Mouse (Mus musculus): ENCODE data around the gene Timd2. TPM values are rescaled to one million over a fixed set of nuclear protein-coding genes. Genes with fewer than 3 reads are reported as not detected.
"Not testable (repeated sequence)": the region's sequence is repeated elsewhere in the genome, so short reads cannot be mapped to it uniquely, and the experiment has no call there.

The Timd2 gene
- polyA plus RNA-seq, 1 experiment from 2014 or later, result 0.11 TPM

DNA sequence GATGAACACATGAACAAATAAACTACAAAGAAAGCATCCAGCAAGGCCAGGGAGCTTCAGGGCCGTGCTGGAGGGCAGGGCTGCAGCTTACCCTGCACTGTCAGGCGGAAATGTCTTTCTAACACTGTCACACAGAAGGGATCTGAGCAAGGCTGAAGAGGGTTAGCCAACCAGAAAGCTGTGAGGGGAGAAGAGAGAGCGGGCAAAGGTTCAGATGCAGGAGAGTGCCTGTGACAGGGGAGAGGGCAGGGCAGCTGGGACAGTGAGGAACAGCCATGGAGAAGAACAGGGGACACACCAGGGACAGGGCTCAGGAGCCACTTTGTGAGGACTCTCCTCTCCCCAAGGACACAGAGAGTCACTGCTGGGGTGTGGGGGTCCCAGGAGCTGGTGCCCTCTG lies 57.2 kb downstream of the Timd2 start:
- not testable (repeated sequence) for H3K27me3 ChIP-seq; H3K9me3 ChIP-seq; H3K36me3 ChIP-seq; H3K4me1 ChIP-seq (replicated peaks); H3K9ac ChIP-seq (replicated peaks); H3K4me2 ChIP-seq (replicated peaks); H3K4me3 ChIP-seq (replicated peaks); H3K27ac ChIP-seq
- 34% methylated on average over 3 of the region's 3 CpGs for WGBS
- ATAC-seq, result 0 out of 2 replicates have a peak, but pooled peaks have one; percentile 40

DNA sequence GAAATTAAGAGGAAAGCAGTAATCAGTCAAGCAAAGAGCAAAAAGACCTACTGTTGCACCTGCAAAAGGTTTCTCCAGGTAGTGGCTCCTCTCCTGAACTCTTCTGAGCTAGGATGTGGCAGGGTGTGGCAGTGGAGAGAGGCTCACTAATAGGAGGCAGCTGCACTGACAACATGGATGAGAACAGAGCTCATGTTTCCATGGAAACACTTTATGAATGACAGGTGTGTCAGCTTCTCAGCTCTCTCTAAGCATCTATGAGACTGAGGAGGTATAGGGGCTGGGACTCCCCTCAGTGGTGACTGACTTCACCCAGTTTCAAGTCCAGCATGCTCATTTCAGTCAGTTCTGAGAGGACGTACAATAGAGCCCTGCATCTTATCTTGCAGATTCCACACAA lies 62.0 kb downstream of the Timd2 start:
- WGBS, result 82% methylated on average over 1 of the region's 1 CpGs
- ATAC-seq, result no peak; the same call in 1 of the 2 replicates
- H3K9me3 ChIP-seq, result no peaks in the 10 kb centered on the region
- H3K27ac ChIP-seq, result no peak overlapping the region
- no peaks in the 10 kb centered on the region for H3K4me1 ChIP-seq (replicated peaks)
- H3K4me2 ChIP-seq (replicated peaks), result no peak overlapping the region
- H3K27me3 ChIP-seq, result no peaks in the 10 kb centered on the region
- no peak overlapping the region for H3K4me3 ChIP-seq (replicated peaks)
- H3K36me3 ChIP-seq, result no peaks in the 10 kb centered on the region
- no peak overlapping the region for H3K9ac ChIP-seq (replicated peaks)

DNA sequence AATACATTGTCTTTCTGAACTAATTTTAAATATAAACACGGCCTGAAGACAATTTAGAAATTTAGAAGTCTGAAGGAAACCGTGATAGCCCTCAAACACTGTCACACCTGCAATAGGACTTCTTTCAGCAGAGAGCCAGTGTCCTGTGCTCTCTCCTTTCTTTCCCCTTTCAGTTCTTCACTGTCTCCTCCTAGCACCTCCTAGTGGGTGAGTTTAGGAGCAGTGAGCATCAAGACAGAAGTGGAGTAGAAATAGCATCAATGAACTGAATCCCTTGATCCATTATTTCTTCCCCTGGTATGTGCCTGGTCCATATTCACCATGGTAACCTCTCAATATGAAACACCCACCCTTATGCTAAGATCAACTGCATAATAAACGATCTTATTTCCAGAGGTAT lies 70.3 kb downstream of the Timd2 start:
- Histone ChIP-seq H3K4me3 (replicated peaks) (no peak overlapping the region), H3K4me2 (replicated peaks) (no peak overlapping the region), H3K4me1 (replicated peaks) (no peaks in the 10 kb centered on the region), H3K9me3 (no peaks in the 10 kb centered on the region), H3K27me3 (no peaks in the 10 kb centered on the region), H3K36me3 (no peaks in the 10 kb centered on the region), H3K9ac (replicated peaks) (no peak overlapping the region), H3K27ac (no peak overlapping the region)
- no peak for ATAC-seq
- WGBS, result 84% methylated on average over 3 of the region's 3 CpGs

DNA sequence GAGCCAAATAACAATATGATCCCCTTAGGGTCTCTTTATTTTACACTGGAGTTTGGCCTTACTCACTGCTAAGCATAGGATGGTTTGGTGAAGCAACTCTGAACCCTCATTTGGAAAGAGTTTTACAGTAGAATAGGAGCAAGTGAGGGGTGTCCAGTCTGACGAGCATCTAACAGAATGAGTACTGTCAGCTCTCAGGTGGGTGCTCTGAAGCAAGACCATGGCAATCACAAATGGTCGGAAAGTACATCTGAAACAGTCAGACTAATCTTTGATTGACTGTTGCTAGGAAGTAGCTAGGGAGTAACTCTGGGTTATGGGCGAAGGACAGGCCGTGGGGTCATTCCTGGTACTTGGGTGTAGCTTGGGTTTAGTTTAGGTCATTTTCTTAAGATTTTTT lies 71.3 kb downstream of the Timd2 start:
- not testable (repeated sequence) for ATAC-seq; H3K4me1 ChIP-seq (replicated peaks)
- WGBS, result 77% methylated on average over 4 of the region's 4 CpGs

GRCm38 (mm10) chr11:46631635-46632034 lies 75.2 kb downstream of the Timd2 start:
- ATAC-seq, result peak; percentile 66
- Histone ChIP-seq H3K9me3 (no peaks in the 10 kb centered on the region), H3K9ac (replicated peaks) (no peak overlapping the region), H3K36me3 (no peaks in the 10 kb centered on the region), H3K4me3 (replicated peaks) (no peak overlapping the region), H3K27me3 (no peaks in the 10 kb centered on the region), H3K4me2 (replicated peaks) (no peak overlapping the region), H3K4me1 (replicated peaks) (no peaks in the 10 kb centered on the region), H3K27ac (no peak overlapping the region)
- WGBS, result 36% methylated on average over 3 of the region's 3 CpGs

More for the DNA sequence above, 71.3 kb downstream of the Timd2 start:
- not testable (repeated sequence) for H3K9ac ChIP-seq (replicated peaks); H3K27me3 ChIP-seq; H3K4me3 ChIP-seq (replicated peaks); H3K9me3 ChIP-seq; H3K27ac ChIP-seq; H3K4me2 ChIP-seq (replicated peaks); H3K36me3 ChIP-seq

- Histone ChIP-seq H3K36me3 (no peaks in the 10 kb centered on the region), H3K4me1 (replicated peaks) (no peaks in the 10 kb centered on the region), H3K27ac (no peak within 1 kb of the TSS), H3K9me3 (no peaks in the 10 kb centered on the region), H3K4me2 (replicated peaks) (no peak within 1 kb of the TSS), H3K9ac (replicated peaks) (no peak within 1 kb of the TSS), H3K27me3 (no peaks in the 10 kb centered on the region), H3K4me3 (replicated peaks) (no peak within 1 kb of the TSS)
- WGBS, result 90% methylated on average over 2 of the region's 2 CpGs
- no peak for ATAC-seq
These were observed 77.6 kb downstream of the Timd2 start, which contains the start of gene Dppa1 for GRCm38 (mm10) chr11:46629211-46629795. Gene Dppa1 (minus strand): TSS chr11:46629261.

GRCm38 (mm10) chr11:46620414-46621168 lies 86.3 kb downstream of the Timd2 start:
- WGBS, result 77% methylated on average over 7 of the region's 7 CpGs
- Histone ChIP-seq H3K36me3 (no peaks in the 10 kb centered on the region), H3K4me1 (replicated peaks) (no peaks in the 10 kb centered on the region), H3K9ac (replicated peaks) (no peak overlapping the region), H3K27ac (no peak overlapping the region), H3K9me3 (no peaks in the 10 kb centered on the region), H3K4me3 (replicated peaks) (no peak overlapping the region), H3K27me3 (no peaks in the 10 kb centered on the region), H3K4me2 (replicated peaks) (no peak overlapping the region)
- ATAC-seq, result no peak

GRCm38 (mm10) chr11:46619929-46620328 lies 86.9 kb downstream of the Timd2 start:
- H3K4me2 ChIP-seq (replicated peaks), result no peak overlapping the region
- H3K27ac ChIP-seq, result no peak overlapping the region
- no peak overlapping the region for H3K9ac ChIP-seq (replicated peaks)
- H3K4me1 ChIP-seq (replicated peaks), result no peaks in the 10 kb centered on the region
- WGBS, result 87% methylated on average over 1 of the region's 1 CpGs
- H3K27me3 ChIP-seq, result no peaks in the 10 kb centered on the region
- no peak for ATAC-seq
- no peaks in the 10 kb centered on the region for H3K9me3 ChIP-seq
- no peak overlapping the region for H3K4me3 ChIP-seq (replicated peaks)
- no peaks in the 10 kb centered on the region for H3K36me3 ChIP-seq

Other genes with a start within 250 kb of the Timd2 start
- not detected in 2 replicates for gene Gm12169, start 182.8 kb downstream of the Timd2 start, polyA plus RNA-seq (2015; fragmentation: Nextera tagmentation; extraction: Ambion mirVana)
- not detected in 2 replicates for gene BC053393, start 135.5 kb downstream of the Timd2 start, polyA plus RNA-seq (2015; fragmentation: Nextera tagmentation; extraction: Ambion mirVana)
- not detected in 2 replicates for gene Dppa1, start 77.8 kb downstream of the Timd2 start, polyA plus RNA-seq (2015; fragmentation: Nextera tagmentation; extraction: Ambion mirVana)
- not detected in 2 replicates for gene Havcr1, start 28.0 kb upstream of the Timd2 start, polyA plus RNA-seq (2015; fragmentation: Nextera tagmentation; extraction: Ambion mirVana)
- 0.09 and 0.19 TPM in 2 replicates for gene Timd4, start 103.7 kb upstream of the Timd2 start, polyA plus RNA-seq (2015; fragmentation: Nextera tagmentation; extraction: Ambion mirVana)